Mouse (Mus musculus) embryonic facial prominence, embryonic 14.5 days (tissue): ENCODE measurements around the gene Ugt1a6b. TPM values are rescaled to one million over a fixed set of nuclear protein-coding genes. Genes with fewer than 3 reads are reported as not detected.

Source experiments
- ATAC-seq: fragments of 200-750 bp; cut with Nextera tagmentation; 2 replicates; pipeline ENCODE4 v1.8.0; 2017; ENCODE audit warnings: low read depth, moderate number of reproducible peaks, moderate TSS enrichment
- DNase-seq: peaks from one replicate; pipeline ENCODE4 v3.0.0-alpha.2; 2015; ENCODE audit warnings: low spot score
- H3K27ac ChIP-seq: fragments of 300-500 bp; sonication (generic); replicated peaks from 2 replicates; pipeline ENCODE4 v1.5.1; 2014; ENCODE audit warnings: low read depth, mild to moderate bottlenecking, low read length, moderate library complexity
- H3K27me3 ChIP-seq: fragments of 300-500 bp; sonication (generic); replicated peaks from 2 replicates; pipeline ENCODE4 v1.6.1; 2014; ENCODE audit warnings: low read length; ENCODE audit not compliant: control insufficient read depth, insufficient read depth
- H3K36me3 ChIP-seq: fragments of 300-500 bp; sonication (generic); 2 replicates; pipeline ENCODE4 v1.6.1; 2014; ENCODE audit warnings: low read length, mixed read lengths; ENCODE audit not compliant: control insufficient read depth, insufficient read depth
- H3K4me1 ChIP-seq: fragments of 300-500 bp; sonication (generic); 2 replicates; pipeline ENCODE4 v1.6.1; 2014; ENCODE audit warnings: antibody characterized with exemption, low read length; ENCODE audit not compliant: control insufficient read depth, insufficient read depth
- H3K4me2 ChIP-seq: fragments of 300-500 bp; sonication (generic); 2 replicates; pipeline ENCODE4 v1.6.1; 2014; ENCODE audit warnings: low read depth, mild to moderate bottlenecking, low read length, moderate library complexity, mixed read lengths
- H3K4me3 ChIP-seq: fragments of 300-500 bp; sonication (generic); 2 replicates; pipeline ENCODE4 v1.5.1; 2014; ENCODE audit warnings: low read depth, mild to moderate bottlenecking, low read length
- H3K9ac ChIP-seq: fragments of 300-500 bp; sonication (generic); 2 replicates; pipeline ENCODE4 v1.6.1; 2014; ENCODE audit warnings: low read depth, mild to moderate bottlenecking, low read length, moderate library complexity, mixed read lengths
- H3K9me3 ChIP-seq: fragments of 300-500 bp; sonication (generic); 2 replicates; pipeline ENCODE4 v1.6.1; 2016; ENCODE audit warnings: low read length; ENCODE audit not compliant: control insufficient read depth
- WGBS: fragments of 180-500 bp; shearing (Covaris S2); extraction: QIAGEN DNeasy Blood & Tissue Kit; methylation state at CpG from one replicate; pipeline ENCODE4 v1.1.7; 2014; 5-methylcytosine and 5-hydroxymethylcytosine counted together
- polyA plus RNA-seq: library from polyadenylated mRNA; unstranded; fragments of >200 nt; fragmentation: Nextera tagmentation; extraction: Ambion mirVana; gene quantifications from 2 replicates; pipeline ENCODE4 v1.2.1, GENCODE M21; 2014

Gene Ugt1a6b
- polyA plus RNA-seq, 1 experiment from 2014 or later, result 2.0 TPM

- Histone ChIP-seq H3K4me1 (no peaks in the 10 kb centered on the region), H3K4me2 (no peak overlapping the region), H3K27ac (no peak overlapping the region), H3K27me3 (no peaks in the 10 kb centered on the region), H3K4me3 (no peak overlapping the region), H3K9ac (no peak overlapping the region), H3K9me3 (peaks cover 94% of the 10 kb centered on the region), H3K36me3 (no peaks in the 10 kb centered on the region)
- 72% methylated on average over 5 of the region's 5 CpGs for WGBS
- DNase-seq (no peak), ATAC-seq (no peak)
Measured at GRCm38 (mm10) chr1:88240072-88240471, 137.0 kb downstream of the Ugt1a6b start.

- ATAC-seq (peak; percentile 4; the same call in 1 of the 2 replicates), DNase-seq (no peak)
- H3K9me3 ChIP-seq, result peaks cover 94% of the 10 kb centered on the region
- no peak overlapping the region for H3K4me3 ChIP-seq
- no peak overlapping the region for H3K27ac ChIP-seq
- no peak overlapping the region for H3K9ac ChIP-seq
- H3K4me2 ChIP-seq, result no peak overlapping the region
- no peaks in the 10 kb centered on the region for H3K27me3 ChIP-seq
- WGBS, result 68% methylated on average over 4 of the region's 4 CpGs
- H3K4me1 ChIP-seq, result no peaks in the 10 kb centered on the region
- no peaks in the 10 kb centered on the region for H3K36me3 ChIP-seq
Measured at GRCm38 (mm10) chr1:88240579-88240978, 137.5 kb downstream of the Ugt1a6b start.

GRCm38 (mm10) chr1:88243861-88244260 lies 140.8 kb downstream of the Ugt1a6b start:
- H3K4me3 ChIP-seq, result no peak overlapping the region
- no peak overlapping the region for H3K9ac ChIP-seq
- no peaks in the 10 kb centered on the region for H3K27me3 ChIP-seq
- no peak overlapping the region for H3K27ac ChIP-seq
- no peaks in the 10 kb centered on the region for H3K4me1 ChIP-seq
- ATAC-seq (no peak), DNase-seq (no peak)
- peaks cover 94% of the 10 kb centered on the region for H3K9me3 ChIP-seq
- WGBS, result 61% methylated on average over 5 of the region's 5 CpGs
- H3K36me3 ChIP-seq, result no peaks in the 10 kb centered on the region
- H3K4me2 ChIP-seq, result no peak overlapping the region

- no peak overlapping the region for H3K27ac ChIP-seq
- ATAC-seq, result no peak
- H3K4me3 ChIP-seq, result no peak overlapping the region
- 74% methylated on average over 6 of the region's 6 CpGs for WGBS
- peaks cover 94% of the 10 kb centered on the region for H3K9me3 ChIP-seq
- H3K36me3 ChIP-seq, result no peaks in the 10 kb centered on the region
- no peaks in the 10 kb centered on the region for H3K4me1 ChIP-seq
- H3K4me2 ChIP-seq, result no peak overlapping the region
- no peaks in the 10 kb centered on the region for H3K27me3 ChIP-seq
- no peak for DNase-seq
- no peak overlapping the region for H3K9ac ChIP-seq
Measured at GRCm38 (mm10) chr1:88245881-88246280, 142.8 kb downstream of the Ugt1a6b start.

- Histone ChIP-seq H3K4me3 (no peak overlapping the region), H3K4me1 (no peaks in the 10 kb centered on the region), H3K27ac (no peak overlapping the region), H3K27me3 (no peaks in the 10 kb centered on the region), H3K9ac (no peak overlapping the region), H3K9me3 (peaks cover 93% of the 10 kb centered on the region), H3K4me2 (no peak overlapping the region), H3K36me3 (no peaks in the 10 kb centered on the region)
- WGBS, result 48% methylated on average over 6 of the region's 6 CpGs
- DNase-seq (no peak), ATAC-seq (no peak)
Measured at GRCm38 (mm10) chr1:88246386-88246785, 143.3 kb downstream of the Ugt1a6b start.

- Histone ChIP-seq H3K9ac (no peak overlapping the region), H3K27ac (no peak overlapping the region), H3K27me3 (no peaks in the 10 kb centered on the region), H3K9me3 (peaks cover 91% of the 10 kb centered on the region), H3K36me3 (no peaks in the 10 kb centered on the region), H3K4me1 (no peaks in the 10 kb centered on the region), H3K4me2 (no peak overlapping the region), H3K4me3 (no peak overlapping the region)
- DNase-seq (no peak), ATAC-seq (no peak)
- WGBS, result 55% methylated on average over 2 of the region's 2 CpGs
Measured at GRCm38 (mm10) chr1:88247660-88248059, 144.6 kb downstream of the Ugt1a6b start.

- Histone ChIP-seq H3K27ac (no peak overlapping the region), H3K9me3 (peaks cover 93% of the 10 kb centered on the region), H3K4me1 (no peaks in the 10 kb centered on the region), H3K36me3 (no peaks in the 10 kb centered on the region), H3K9ac (no peak overlapping the region), H3K4me2 (no peak overlapping the region), H3K4me3 (no peak overlapping the region), H3K27me3 (no peaks in the 10 kb centered on the region)
- DNase-seq (no peak), ATAC-seq (peak; percentile 10; the same call in 1 of the 2 replicates)
- 66% methylated on average over 4 of the region's 4 CpGs for WGBS
Measured at GRCm38 (mm10) chr1:88248658-88249057, 145.6 kb downstream of the Ugt1a6b start.

- Histone ChIP-seq H3K27me3 (no peaks in the 10 kb centered on the region), H3K4me3 (no peak overlapping the region), H3K36me3 (no peaks in the 10 kb centered on the region), H3K27ac (no peak overlapping the region), H3K9ac (no peak overlapping the region), H3K4me1 (no peaks in the 10 kb centered on the region), H3K9me3 (peaks cover 90% of the 10 kb centered on the region), H3K4me2 (no peak overlapping the region)
- 76% methylated on average over 7 of the region's 7 CpGs for WGBS
- no peak for DNase-seq
- ATAC-seq, result no peak
Measured at GRCm38 (mm10) chr1:88249596-88249995, 146.5 kb downstream of the Ugt1a6b start.

- DNase-seq (no peak), ATAC-seq (no peak)
- no peaks in the 10 kb centered on the region for H3K36me3 ChIP-seq
- no peak overlapping the region for H3K4me2 ChIP-seq
- H3K4me1 ChIP-seq, result no peaks in the 10 kb centered on the region
- no peaks in the 10 kb centered on the region for H3K27me3 ChIP-seq
- no peak overlapping the region for H3K27ac ChIP-seq
- 75% methylated on average over 5 of the region's 5 CpGs for WGBS
- H3K4me3 ChIP-seq, result no peak overlapping the region
- peaks cover 90% of the 10 kb centered on the region for H3K9me3 ChIP-seq
- H3K9ac ChIP-seq, result no peak overlapping the region
Measured at GRCm38 (mm10) chr1:88250023-88250422, 147.0 kb downstream of the Ugt1a6b start.
